Mouse (Mus musculus) left cerebral cortex, adult 2 months (tissue): Measurements from ENCODE around the gene Vmn2r-ps159. TPM values are rescaled to one million over a fixed set of nuclear protein-coding genes. Genes with fewer than 3 reads are reported as not detected.
"Not testable (repeated sequence)": the region's sequence is repeated elsewhere in the genome, so short reads cannot be mapped to it uniquely, and the experiment has no call there.

Experiments used
- DNase-seq, 2 experiments: peaks; one replicate each; pipeline ENCODE4 v3.0.0; 2021 to 2022; ENCODE audit warnings: low spot score in 2 of 2, mixed read lengths in 1 of 2; ENCODE audit errors: extremely low spot score in 1 of 2
- H3K27ac ChIP-seq: fragments of 200-600 bp; 2 replicates; pipeline ENCODE4 v1.8.1; 2022
- H3K4me3 ChIP-seq: fragments of 200-600 bp; 2 replicates; pipeline ENCODE4 v1.8.1; 2022
- CTCF ChIP-seq: fragments of 200-600 bp; IDR thresholded peaks from 2 replicates; pipeline ENCODE4 v1.8.1; 2022; ENCODE audit warnings: antibody characterized with exemption, mild to moderate bottlenecking, moderate library complexity
- intact Hi-C: fragments of 180-260 bp; cut with DNase I; formaldehyde crosslinking; loops from one replicate; pipeline ENCODE4 v1.15.1; 2025
- long read RNA-seq, 2 experiments: library from polyadenylated mRNA; stranded (forward); transcript quantifications; one replicate each; pipeline ENCODE4 v2.0.0; 2021; ENCODE audit warnings: borderline mapping rate in 2 of 2
- total RNA-seq, 2 experiments: library from RNA; stranded (reverse); gene quantifications; 2 replicates each; pipeline ENCODE4 v1.2.3; 2021

The Vmn2r-ps159 gene
- not detected for total RNA-seq
- long read RNA-seq, experiment 1: 0 reads
- long read RNA-seq, experiment 2: 0 reads

GRCm38 (mm10) chr4:156330803-156331202 is at the start of gene Vmn2r-ps159:
Gene Vmn2r-ps159, plus strand, starts transcription at chr4:156331103.
- intact Hi-C loops, DNase-seq, H3K27ac ChIP-seq, H3K4me3 ChIP-seq: not testable (repeated sequence)

GRCm38 (mm10) chr4:156341601-156342504 is 10.9 kb downstream of the Vmn2r-ps159 start:
- intact Hi-C loops, DNase-seq, H3K27ac ChIP-seq, H3K4me3 ChIP-seq: not testable (repeated sequence)

- H3K4me3 ChIP-seq: no peak overlapping the region
These were observed 11.8 kb downstream of the Vmn2r-ps159 start for GRCm38 (mm10) chr4:156342569-156343325.

GRCm38 (mm10) chr4:156343332-156343731 is 12.4 kb downstream of the Vmn2r-ps159 start:
- intact Hi-C loops: no loop called here
- no peak overlapping the region for H3K4me3 ChIP-seq
- no peak for TF ChIP-seq CTCF
- no peak overlapping the region for H3K27ac ChIP-seq
- DNase-seq: no peak

More at GRCm38 (mm10) chr4:156342569-156343325, 11.8 kb downstream of the Vmn2r-ps159 start:
- intact Hi-C loops: no loop called here
- no peak overlapping the region for H3K27ac ChIP-seq
- TF ChIP-seq CTCF: no peak
- no peak for DNase-seq

- DNase-seq, intact Hi-C loops, H3K4me3 ChIP-seq, H3K27ac ChIP-seq: not testable (repeated sequence)
These were observed 26.0 kb downstream of the Vmn2r-ps159 start for GRCm38 (mm10) chr4:156356756-156357437.

Other genes starting within 250 kb of the Vmn2r-ps159 start
- gene 9430015G10Rik, start 221.1 kb upstream of the Vmn2r-ps159 start, total RNA-seq: 10 to 100 TPM; 30.7 to 34.7 TPM
- 1 to 10 TPM in 1 of 2 experiments, under 1 TPM in 1; 0.95 to 1.3 TPM for gene Rnf223, start 200.6 kb upstream of the Vmn2r-ps159 start, total RNA-seq
- 100 to 1,000 TPM; 142 to 147 TPM for gene Agrn, start 133.6 kb upstream of the Vmn2r-ps159 start, total RNA-seq
- 1 to 10 TPM; 1.1 to 1.5 TPM for gene Isg15, start 130.3 kb upstream of the Vmn2r-ps159 start, total RNA-seq
- 1 to 10 TPM; 6.4 to 6.6 TPM for gene AW011738, start 127.8 kb upstream of the Vmn2r-ps159 start, total RNA-seq
- under 1 TPM; 0.25 to 0.30 TPM for gene Perm1, start 115.2 kb upstream of the Vmn2r-ps159 start, total RNA-seq
- gene Plekhn1, start 96.2 kb upstream of the Vmn2r-ps159 start, total RNA-seq: 10 to 100 TPM; 39.6 to 39.8 TPM
- gene Noc2l, start 95.1 kb upstream of the Vmn2r-ps159 start, total RNA-seq: 10 to 100 TPM; 73.5 to 76.6 TPM
- 1 to 10 TPM; 5.3 to 6.3 TPM for gene Samd11, start 75.4 kb upstream of the Vmn2r-ps159 start, total RNA-seq